ENCODE assay signal across 8 mouse cellular contexts in genomic region chr13:3373522-3374220, GRCm38 (mm10).
DNase-seq lines count a peak whose midpoint lies in the region; ATAC-seq and TF ChIP-seq lines count a peak whose summit lies in the region.
"Not testable (repeated sequence)": the region's sequence is repeated elsewhere in the genome, so short reads cannot be mapped to it uniquely, and the experiment has no call there.

No protein-coding gene starts in this region.

- DNase-seq in 416B (ENCODE audit: low read depth): peak; percentile 86
- DNase-seq in MEL (ENCODE audit: low read depth, low spot score): peak; percentile 94
- DNase-seq in brain, adult 2 months (ENCODE audit: low read depth, low spot score): peak; percentile 53
- peak; percentile 4 for DNase-seq in embryo, embryonic 9.5 days (ENCODE audit: extremely low spot score)
- peak; percentile 48 for DNase-seq in heart, postnatal 0 days (ENCODE audit: low spot score)
- DNase-seq in limb, embryonic 11.5 days (ENCODE audit: low spot score): peak; percentile 25
- DNase-seq in midbrain, embryonic 14.5 days: peak; percentile 26
- DNase-seq in thymus, postnatal 14 days: peak; percentile 4

- not testable (repeated sequence) for H3K4me2 ChIP-seq in heart, postnatal 0 days (ENCODE audit: low read depth, low read length); limb, embryonic 11.5 days (ENCODE audit: low read depth, severe bottlenecking); midbrain, embryonic 14.5 days (ENCODE audit: low read length)

- not testable (repeated sequence) for H3K27ac ChIP-seq in MEL (ENCODE audit: control insufficient read depth, low read depth, low read length); heart, postnatal 0 days (ENCODE audit: low read depth); limb, embryonic 11.5 days (replicated peaks; ENCODE audit: low read depth, low read length); midbrain, embryonic 14.5 days (replicated peaks; ENCODE audit: low read depth, low read length)

- H3K27me3 ChIP-seq in MEL (ENCODE audit: control insufficient read depth in 1 of 2, insufficient read depth in 2 of 2, low read length in 2 of 2); heart, postnatal 0 days (ENCODE audit: control insufficient read depth, insufficient read depth, low read length); limb, embryonic 11.5 days (ENCODE audit: control insufficient read depth, insufficient read depth, low read length); midbrain, embryonic 14.5 days (ENCODE audit: control insufficient read depth, insufficient read depth, low read length): not testable (repeated sequence)

- TF ChIP-seq CTCF in MEL (IDR thresholded peaks at IDR 0.05 in 2 of 3, conservative IDR thresholded peaks at IDR 0.05 in 1 of 3; ENCODE audit: control insufficient read depth in 1 of 3, insufficient read depth in 1 of 3, low read depth in 2 of 3, low read length in 3 of 3, poor library complexity in 1 of 3, severe bottlenecking in 1 of 3); heart, postnatal 0 days (IDR thresholded peaks at IDR 0.05; ENCODE audit: low read depth): not testable (repeated sequence)

- TF ChIP-seq RAD21 in MEL (IDR thresholded peaks at IDR 0.05; ENCODE audit: low read depth, low read length): not testable (repeated sequence)

- WGBS in heart, postnatal 0 days: 50% methylated on average over 3 of the region's 3 CpGs
- 45% methylated on average over 3 of the region's 3 CpGs for WGBS in limb, embryonic 11.5 days
- 46% methylated on average over 3 of the region's 3 CpGs for WGBS in midbrain, embryonic 14.5 days

- H3K9ac ChIP-seq in MEL (ENCODE audit: control insufficient read depth, low read depth, low read length, poor library complexity, severe bottlenecking); heart, postnatal 0 days (replicated peaks; ENCODE audit: low read depth, low read length); limb, embryonic 11.5 days (ENCODE audit: low read length); midbrain, embryonic 14.5 days (replicated peaks; ENCODE audit: low read length): not testable (repeated sequence)

- H3K9me3 ChIP-seq in MEL (replicated peaks; ENCODE audit: insufficient read depth, low read length); heart, postnatal 0 days (replicated peaks; ENCODE audit: control insufficient read depth, low read length); limb, embryonic 11.5 days (ENCODE audit: control insufficient read depth, low read length); midbrain, embryonic 14.5 days (ENCODE audit: control insufficient read depth, low read length): not testable (repeated sequence)

- not testable (repeated sequence) for H3K4me1 ChIP-seq in MEL (ENCODE audit: control insufficient read depth in 1 of 2, insufficient read depth in 2 of 2, low read length in 2 of 2); heart, postnatal 0 days (ENCODE audit: control insufficient read depth, insufficient read depth); limb, embryonic 11.5 days (ENCODE audit: control insufficient read depth, insufficient read depth, low read length); midbrain, embryonic 14.5 days (ENCODE audit: control insufficient read depth, insufficient read depth, low read length)

- not testable (repeated sequence) for ATAC-seq in heart, postnatal 0 days (ENCODE audit: insufficient read depth, low read depth); limb, embryonic 11.5 days (ENCODE audit: insufficient number of reproducible peaks, low FRiP score, low TSS enrichment, low read depth); midbrain, embryonic 14.5 days (ENCODE audit: low FRiP score, low TSS enrichment)

- not testable (repeated sequence) for TF ChIP-seq POLR2A in MEL (IDR thresholded peaks at IDR 0.05; ENCODE audit: control insufficient read depth in 1 of 2, insufficient read depth in 1 of 2, low read depth in 1 of 2, low read length in 2 of 2, poor library complexity in 1 of 2)

- not testable (repeated sequence) for H3K4me3 ChIP-seq in MEL (ENCODE audit: control insufficient read depth in 1 of 2, insufficient read depth in 1 of 2, low read depth in 2 of 2, low read length in 2 of 2); heart, postnatal 0 days (ENCODE audit: low read depth, low read length); limb, embryonic 11.5 days (ENCODE audit: low read depth, low read length); midbrain, embryonic 14.5 days (replicated peaks; ENCODE audit: low read depth, low read length)

- not testable (repeated sequence) for H3K79me2 ChIP-seq in MEL (ENCODE audit: control insufficient read depth, insufficient read depth, low read length, poor library complexity)

- TF ChIP-seq EP300 in MEL (IDR thresholded peaks at IDR 0.05; ENCODE audit: low read depth in 1 of 2, low read length in 2 of 2); heart, postnatal 0 days (IDR thresholded peaks at IDR 0.05; ENCODE audit: low read depth): not testable (repeated sequence)

- not testable (repeated sequence) for H3K36me3 ChIP-seq in MEL (ENCODE audit: control insufficient read depth in 1 of 2, insufficient read depth in 2 of 2, low read length in 2 of 2); heart, postnatal 0 days (replicated peaks; ENCODE audit: control insufficient read depth, insufficient read depth, low read length); limb, embryonic 11.5 days (ENCODE audit: control insufficient read depth, insufficient read depth, low read length); midbrain, embryonic 14.5 days (ENCODE audit: control insufficient read depth, insufficient read depth, low read length)

Comparison
In these comparisons a context has a peak if more than half of its experiments do, and no peak if none do; other contexts are left out.
1. DNase-seq: peak in every context shown above with its lines; median percentile 94 in MEL; 86 in 416B; 53 in brain, adult 2 months; 48 in heart, postnatal 0 days; 26 in midbrain, embryonic 14.5 days; 25 in limb, embryonic 11.5 days; 4 in embryo, embryonic 9.5 days; 4 in thymus, postnatal 14 days.